Mouse (Mus musculus) brain, embryonic 14.5 days (tissue): Measurements from ENCODE around the gene Pbld1.

Experiments used
- CTCF ChIP-seq: fragments of 200-500 bp; IDR thresholded peaks from 2 replicates; pipeline ENCODE4 v1.5.1; 2012; ENCODE audit warnings: inconsistent platforms, mild to moderate bottlenecking, moderate library complexity, borderline replicate concordance; ENCODE audit not compliant: insufficient read depth, insufficient read length; ENCODE audit errors: extremely low read depth
- POLR2A ChIP-seq: fragments of 200-500 bp; IDR thresholded peaks from 2 replicates; pipeline ENCODE4 v1.6.1; 2012; ENCODE audit warnings: mild to moderate bottlenecking, inconsistent platforms, borderline replicate concordance; ENCODE audit not compliant: poor library complexity, insufficient read depth, insufficient read length, severe bottlenecking; ENCODE audit errors: extremely low read depth

GRCm38 (mm10) chr10:63117583-63117982, 57.6 kb downstream of the Pbld1 start:
- no peak for TF ChIP-seq POLR2A
- 0 out of 2 replicates have a peak, but pooled peaks have one; percentile 0 for TF ChIP-seq CTCF
